Mouse (Mus musculus): ENCODE measurements at regions not wholly inside any gene's neighbourhood (a gene's known extent, or its start where the extent isn't known, plus 50 kb on each side); places are given as distances from the start of the nearest gene placed in this dataset.

DNA sequence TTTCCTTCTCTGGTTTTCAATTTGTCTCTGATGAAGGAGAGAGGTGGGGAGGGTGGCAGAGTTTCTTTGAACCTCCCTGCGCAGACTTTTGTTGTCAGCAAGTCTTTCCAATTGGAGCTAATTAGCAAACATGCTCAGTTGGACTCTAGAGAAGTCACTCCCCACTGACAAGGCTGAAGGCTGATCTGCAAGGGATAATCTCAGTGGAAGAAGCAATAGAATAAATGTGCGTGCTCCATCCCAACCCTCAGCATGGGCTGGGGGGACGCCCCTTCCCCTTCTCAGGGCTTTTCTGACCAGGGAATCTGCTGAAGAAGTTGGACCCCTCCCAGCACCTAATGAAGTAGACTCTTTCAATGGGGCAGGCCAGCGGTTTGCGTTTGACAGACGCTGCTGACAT, 353.8 kb downstream of the Pmp22 start:
- DNase-seq (ENCODE audit: low spot score), result no peak

- DNase-seq (ENCODE audit: low spot score), result no peak
Measured at GRCm38 (mm10) chr11:63487203-63487602, 358.4 kb downstream of the Pmp22 start.

GRCm38 (mm10) chr11:63502181-63502580, 373.4 kb downstream of the Pmp22 start:
- peak; percentile 52 for DNase-seq (ENCODE audit: low spot score)

DNA sequence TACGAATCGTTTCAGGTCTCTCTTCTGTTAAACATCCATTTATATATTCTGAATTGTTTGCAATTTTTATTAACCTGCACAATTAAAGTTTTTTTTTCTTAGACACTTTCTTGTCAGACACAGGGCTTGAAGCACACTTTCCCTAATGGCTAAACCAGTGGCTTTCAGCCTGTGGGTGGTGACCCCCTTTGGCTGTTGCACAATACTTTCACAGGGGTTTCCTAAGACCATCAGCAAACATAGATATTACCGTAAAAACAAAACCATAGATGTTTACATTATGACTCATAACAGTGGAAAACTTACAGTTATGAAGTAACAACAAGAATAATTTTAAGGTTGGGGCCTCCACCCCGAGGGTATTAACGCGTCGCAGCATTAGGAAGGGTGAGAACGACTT, 378.6 kb downstream of the Pmp22 start:
- no peak for DNase-seq (ENCODE audit: low spot score)

DNA sequence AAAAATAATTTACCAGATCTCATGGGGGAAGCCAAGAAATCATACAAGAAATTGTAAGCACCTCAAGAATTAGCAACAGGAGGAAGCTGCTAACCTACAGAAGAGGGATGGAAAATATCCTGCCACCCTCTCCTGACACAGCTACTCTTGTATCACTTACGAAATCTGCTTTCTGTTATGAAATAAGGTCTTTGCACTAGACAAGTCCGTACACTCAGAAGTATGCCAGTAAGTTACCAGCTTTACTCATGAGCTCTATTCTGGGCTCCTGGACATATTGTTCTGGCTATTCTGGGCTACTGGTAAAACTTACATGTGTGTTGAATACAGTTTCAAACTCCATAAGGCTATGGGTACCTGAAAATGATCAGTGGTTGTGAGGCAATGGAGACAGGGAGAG, 379.9 kb downstream of the Pmp22 start:
- DNase-seq (ENCODE audit: low spot score), result no peak

GRCm38 (mm10) chr11:63510611-63511010, 381.8 kb downstream of the Pmp22 start:
- DNase-seq (ENCODE audit: low spot score), result no peak

DNA sequence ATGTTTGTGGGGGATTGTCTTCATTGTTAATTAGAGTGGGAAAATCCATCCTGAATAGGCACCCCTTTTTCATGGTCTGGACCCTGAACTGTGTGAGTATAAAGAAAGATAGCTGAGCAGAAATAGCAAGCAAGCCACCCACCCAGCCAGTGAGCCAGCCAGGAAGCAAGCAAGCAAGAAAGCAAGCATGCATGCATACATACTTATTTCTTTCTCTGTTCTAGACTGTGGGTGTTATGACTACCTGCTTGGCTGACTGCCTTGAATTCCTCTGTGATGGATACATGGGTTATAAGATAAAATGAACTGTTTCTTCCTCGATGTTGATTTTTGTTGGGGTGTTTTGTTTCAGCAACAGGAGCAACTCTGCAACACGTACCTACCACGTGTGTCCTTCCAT, 385.8 kb downstream of the Pmp22 start:
- no peak for DNase-seq (ENCODE audit: low spot score)

DNA sequence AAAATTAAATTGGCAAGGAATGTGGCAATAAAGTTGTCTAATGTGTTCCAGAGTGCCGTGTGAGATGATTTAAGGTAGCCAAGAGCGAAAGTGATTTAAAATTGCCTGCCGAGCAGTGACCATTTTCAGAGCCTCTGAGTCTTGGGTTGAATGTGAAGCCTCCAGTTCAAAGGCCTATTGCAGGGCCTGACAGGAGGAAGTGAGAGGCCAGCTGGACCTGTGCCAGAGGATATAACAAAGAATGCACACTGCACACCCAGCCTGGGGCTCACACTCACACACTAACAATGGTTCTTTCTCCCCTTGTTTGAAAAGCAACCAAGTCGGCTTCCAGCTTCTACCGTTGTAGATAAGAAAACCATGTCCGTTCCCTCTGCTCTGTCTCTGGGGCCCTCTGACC, 390.1 kb downstream of the Pmp22 start:
- peak; percentile 50 for DNase-seq (ENCODE audit: low spot score)

DNA sequence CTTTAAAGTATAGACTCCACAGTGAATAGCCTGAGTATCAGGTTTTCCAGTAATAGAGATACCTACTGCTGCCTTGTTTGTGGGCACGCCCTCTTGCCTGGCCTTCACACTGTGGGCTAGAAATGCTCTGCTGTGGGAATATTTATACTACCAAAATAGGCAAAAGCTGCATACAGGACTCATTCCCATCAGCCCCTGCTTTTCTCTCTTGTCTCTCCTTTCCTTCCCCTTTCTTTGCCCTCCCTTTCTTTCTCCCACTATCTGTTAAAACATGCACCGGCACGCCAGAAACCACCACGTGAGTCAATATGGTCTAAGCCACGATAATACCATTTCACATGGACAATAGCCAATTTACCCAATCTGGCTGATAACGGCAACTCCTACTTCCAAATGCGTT, 395.5 kb downstream of the Pmp22 start:
- no peak for DNase-seq (ENCODE audit: low spot score)

DNA sequence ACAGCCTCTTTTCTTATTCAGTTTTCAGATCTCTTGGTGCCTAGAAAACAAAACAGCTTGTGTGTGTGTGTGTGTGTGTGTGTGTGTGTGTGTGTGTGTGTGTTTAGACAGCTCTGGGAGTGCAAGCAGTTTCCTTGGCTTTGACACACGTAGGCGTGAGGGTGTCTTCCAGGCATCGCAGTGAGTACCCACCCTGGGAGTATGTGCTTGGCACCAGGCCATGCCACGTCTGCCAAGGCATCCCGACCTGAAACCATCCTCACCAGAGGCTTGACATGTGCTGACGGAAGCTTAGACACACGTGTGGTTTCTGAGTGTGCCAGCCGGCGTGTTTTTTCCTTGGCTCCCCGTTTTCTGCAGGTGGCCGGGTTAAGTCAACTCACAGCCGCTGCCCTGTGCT, 396.6 kb downstream of the Pmp22 start:
- peak; percentile 41 for DNase-seq (ENCODE audit: low spot score)

GRCm38 (mm10) chr11:63525956-63526355, 396.1 kb downstream of the Hs3st3b1 start:
- DNase-seq (ENCODE audit: low spot score), result no peak

GRCm38 (mm10) chr11:63532752-63533151, 389.3 kb downstream of the Hs3st3b1 start:
- no peak for DNase-seq (ENCODE audit: low spot score)

DNA sequence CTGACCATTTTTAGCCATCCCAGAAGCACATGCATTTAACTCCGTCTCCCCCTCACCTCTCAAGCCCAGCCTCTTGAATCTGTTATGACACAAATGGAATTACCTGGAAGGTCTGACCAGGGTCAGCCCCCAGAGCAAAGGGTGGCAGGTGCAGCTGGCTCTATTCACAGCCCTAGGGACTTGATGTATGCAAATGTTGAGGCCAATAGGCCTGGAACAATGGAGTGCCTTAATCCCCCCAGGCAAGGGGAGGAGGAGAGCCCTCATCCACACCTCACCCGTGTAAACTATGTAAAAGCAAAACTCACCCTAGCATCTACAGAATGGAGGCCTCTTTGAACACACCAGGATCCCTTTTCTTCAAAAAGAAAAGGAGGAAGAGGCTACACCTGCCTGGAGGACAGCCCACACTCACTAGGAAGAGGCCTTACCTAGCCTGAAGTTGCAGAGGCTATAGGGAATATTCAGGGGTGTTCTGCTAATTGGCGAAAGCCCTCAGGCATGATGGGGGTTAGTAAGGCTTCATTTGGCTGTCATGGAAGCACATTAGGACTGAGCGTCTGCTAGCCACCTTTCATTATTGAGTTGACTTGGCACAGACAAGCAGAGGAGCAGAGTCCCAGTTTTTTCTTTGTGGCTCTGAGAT, 388.4 kb downstream of the Hs3st3b1 start:
- DNase-seq (ENCODE audit: low spot score), result no peak

DNA sequence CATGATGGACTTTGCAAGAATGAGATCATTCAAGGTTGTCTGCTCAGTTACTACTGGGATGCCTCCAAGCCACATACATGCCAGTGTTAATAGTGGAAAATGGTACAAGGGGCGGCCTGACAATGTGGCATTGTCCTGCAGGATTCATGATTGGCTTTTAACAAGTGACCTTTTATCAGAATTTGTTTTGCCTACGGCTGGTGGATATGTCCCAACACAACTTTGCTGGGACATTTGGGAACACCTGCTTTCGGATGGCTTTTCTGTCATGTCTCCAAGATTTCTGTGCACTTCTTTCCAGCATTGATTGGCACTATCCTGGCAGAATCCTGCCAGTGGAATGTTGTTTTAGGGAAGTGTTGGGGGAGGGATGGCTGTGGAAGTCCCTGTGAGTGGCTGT, 384.4 kb downstream of the Hs3st3b1 start:
- DNase-seq (ENCODE audit: low spot score), result no peak

DNA sequence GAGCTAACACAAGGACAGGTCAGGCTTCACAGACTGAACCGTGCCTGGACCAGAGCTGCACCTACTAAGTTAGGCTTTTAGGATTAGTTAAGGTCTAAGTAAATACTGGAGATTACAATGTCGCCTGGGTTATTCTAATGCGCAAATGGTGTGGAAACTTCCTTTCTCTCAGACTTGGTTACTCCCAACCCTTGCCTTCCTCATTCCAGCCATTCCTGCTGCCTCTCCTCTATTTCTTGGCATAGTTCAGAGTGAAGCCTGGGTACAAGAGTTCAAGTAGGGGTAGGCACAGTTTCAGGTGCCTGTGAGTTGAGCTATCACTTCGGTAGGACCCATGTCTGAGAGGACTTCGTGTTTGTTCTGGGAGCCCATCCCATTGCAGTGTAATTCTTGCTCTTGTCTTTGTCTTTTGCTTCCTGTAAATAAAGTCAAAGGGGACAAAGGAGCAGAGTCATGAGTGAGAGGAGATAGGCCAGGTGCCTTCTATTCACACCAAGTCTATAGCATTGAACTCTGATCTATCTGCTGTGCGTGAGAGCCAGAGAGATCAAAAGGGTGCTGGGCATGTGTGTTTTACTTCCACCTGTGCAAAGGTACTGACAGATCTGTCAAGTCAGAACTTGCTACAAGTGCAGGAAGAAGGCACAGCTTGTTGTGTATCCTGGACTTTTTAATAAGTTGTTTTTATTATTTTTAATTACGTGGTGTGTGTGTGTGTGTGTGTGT, 378.0 kb downstream of the Hs3st3b1 start:
- DNase-seq (ENCODE audit: low spot score), result no peak

DNA sequence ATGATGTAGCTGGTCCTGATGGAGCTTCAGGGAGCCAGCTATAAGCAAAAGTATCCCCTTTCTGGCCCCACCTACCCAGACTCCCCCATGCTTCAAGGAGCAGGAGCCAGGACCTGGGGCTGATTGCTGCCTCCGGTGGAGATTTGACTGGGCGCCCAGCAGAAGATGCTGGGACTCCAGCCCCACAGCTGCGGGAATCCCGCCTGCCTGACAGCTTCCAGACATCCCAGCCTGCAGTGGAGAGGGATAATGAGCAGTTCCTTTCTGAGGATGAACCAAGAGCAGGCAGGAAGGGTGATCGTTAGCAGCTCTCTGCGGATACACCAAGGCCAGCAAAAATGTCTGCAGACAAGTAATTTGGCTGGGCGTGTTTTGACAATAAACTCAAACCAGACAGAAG, 376.6 kb downstream of the Hs3st3b1 start:
- no peak for DNase-seq (ENCODE audit: low spot score)

DNA sequence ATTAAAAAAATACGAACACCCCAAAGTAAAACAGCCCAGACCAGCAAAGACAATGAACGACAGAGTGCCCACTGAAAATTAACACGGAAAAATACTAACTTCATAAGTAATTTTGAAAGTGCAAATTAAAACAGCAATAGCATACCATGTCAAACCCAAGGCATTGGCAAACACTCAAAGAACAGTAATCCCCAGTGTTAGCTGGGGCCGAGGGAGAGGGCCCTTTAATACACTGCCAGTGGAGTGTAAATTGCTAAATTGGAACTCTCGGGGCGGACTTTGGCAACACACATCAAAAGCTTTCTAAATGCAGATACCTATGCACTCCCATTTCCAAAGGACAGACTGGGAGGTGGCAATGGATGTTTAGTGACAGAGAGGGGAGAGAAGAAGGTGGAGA, 361.6 kb downstream of the Hs3st3b1 start:
- DNase-seq (ENCODE audit: low spot score), result no peak

- DNase-seq (ENCODE audit: low spot score), result no peak
Measured at GRCm38 (mm10) chr11:63562696-63563095, 359.4 kb downstream of the Hs3st3b1 start.

DNA sequence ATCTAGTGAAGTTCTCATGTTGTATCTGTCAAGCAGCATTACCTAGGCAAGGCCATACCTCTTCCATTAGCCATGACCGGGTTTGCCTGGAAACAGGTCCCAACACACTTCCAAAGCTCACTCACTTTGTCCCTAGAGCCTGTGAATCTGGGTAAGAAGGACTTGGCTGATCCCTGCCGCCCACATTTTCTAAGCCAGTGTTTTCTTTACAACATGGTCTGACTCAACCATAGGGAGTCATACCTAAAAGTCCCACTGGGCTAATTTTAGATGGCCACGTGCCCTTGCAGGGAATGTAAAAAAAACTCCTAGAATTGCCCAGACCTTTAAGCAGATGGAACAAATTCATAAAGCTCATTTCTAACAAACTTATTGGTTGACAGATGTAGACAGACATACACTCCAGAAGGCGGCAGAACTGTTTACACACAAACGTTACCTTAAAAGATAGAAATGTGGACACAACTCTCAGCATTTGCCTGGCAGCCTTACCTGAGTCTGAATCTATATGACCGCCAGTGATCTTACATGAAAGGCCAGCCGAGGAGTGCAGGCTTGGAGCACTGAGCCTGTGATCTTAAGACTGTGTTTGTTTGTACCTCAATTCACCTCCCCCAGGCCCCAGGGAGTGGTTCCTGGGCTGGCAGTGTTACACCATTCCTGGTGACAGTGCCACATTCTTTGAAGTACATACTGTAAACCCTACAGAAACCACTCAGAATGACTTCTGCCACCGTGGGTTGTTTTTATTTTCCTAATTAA, 356.4 kb downstream of the Hs3st3b1 start:
- DNase-seq (ENCODE audit: low spot score), result no peak

- DNase-seq (ENCODE audit: low spot score), result no peak
Measured at GRCm38 (mm10) chr11:63569785-63570479, 352.2 kb downstream of the Hs3st3b1 start.

DNA sequence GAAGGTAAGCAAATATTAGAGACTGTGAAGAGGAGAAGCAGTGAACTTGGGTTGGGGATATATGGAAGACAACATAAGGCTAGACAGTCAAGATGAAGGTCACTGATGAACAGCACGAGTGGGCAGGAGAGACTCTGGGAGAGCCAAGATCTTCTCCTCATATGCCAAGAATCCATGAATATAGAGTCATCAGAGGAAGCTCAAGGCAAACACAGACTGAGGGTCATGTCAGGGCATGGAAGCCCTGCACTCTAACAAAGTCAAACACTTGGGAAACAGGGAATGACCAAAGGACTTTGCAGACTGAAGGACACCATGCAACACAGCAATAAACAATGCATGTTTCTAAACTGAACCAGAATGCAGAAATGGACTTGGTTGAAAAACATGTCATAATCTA, 351.4 kb downstream of the Hs3st3b1 start:
- DNase-seq (ENCODE audit: low spot score), result no peak

DNA sequence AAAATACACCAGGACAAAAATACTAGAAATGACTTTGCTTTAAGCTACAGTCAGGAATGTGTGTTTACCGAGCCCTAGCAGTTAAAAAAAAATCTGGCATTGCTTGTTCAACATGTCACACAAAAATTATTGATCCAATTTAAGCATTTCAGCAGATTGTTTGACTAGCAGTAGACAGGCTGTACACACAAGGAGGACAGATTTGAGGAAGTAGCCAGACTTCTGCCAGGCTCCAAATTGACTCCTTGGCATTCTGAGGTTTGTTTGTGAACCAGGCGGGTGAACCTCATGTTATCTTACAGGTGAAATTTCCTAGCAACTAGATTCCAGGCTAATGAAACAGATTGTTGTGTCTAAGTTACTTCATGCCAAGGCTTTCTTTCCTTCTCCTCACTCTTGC, 348.8 kb downstream of the Hs3st3b1 start:
- no peak for DNase-seq (ENCODE audit: low spot score)

GRCm38 (mm10) chr11:63583321-63583720, 338.8 kb downstream of the Hs3st3b1 start:
- no peak for DNase-seq (ENCODE audit: low spot score)

Data from testis, postnatal 10 days (tissue).